Mouse (Mus musculus): ENCODE data around the gene Lgals4.

Lgals4 gene

GRCm38 (mm10) chr7:28808957-28809393, 24.7 kb upstream of the Lgals4 start:
- DNase-seq, result peak; percentile 96

- peak; percentile 62 for DNase-seq
Measured at GRCm38 (mm10) chr7:28809401-28810089, 24.1 kb upstream of the Lgals4 start.

GRCm38 (mm10) chr7:28810107-28811066, 23.3 kb upstream of the Lgals4 start:
- DNase-seq, result peak; percentile 99

GRCm38 (mm10) chr7:28811228-28811627, 22.4 kb upstream of the Lgals4 start:
- DNase-seq, result peak; percentile 88

- DNase-seq, result no peak
Measured at GRCm38 (mm10) chr7:28811640-28812275, 21.9 kb upstream of the Lgals4 start.

GRCm38 (mm10) chr7:28812436-28812835, 21.2 kb upstream of the Lgals4 start:
- DNase-seq, result no peak

GRCm38 (mm10) chr7:28812949-28813348, 20.7 kb upstream of the Lgals4 start:
- no peak for DNase-seq

GRCm38 (mm10) chr7:28814306-28815034, 19.2 kb upstream of the Lgals4 start:
- DNase-seq, result no peak

- DNase-seq, result no peak
Measured at GRCm38 (mm10) chr7:28815230-28815629, 18.4 kb upstream of the Lgals4 start.

GRCm38 (mm10) chr7:28816201-28816600, 17.5 kb upstream of the Lgals4 start:
- no peak for DNase-seq

- no peak for DNase-seq
Measured at GRCm38 (mm10) chr7:28816920-28817319, 16.7 kb upstream of the Lgals4 start.

GRCm38 (mm10) chr7:28817524-28817923, 16.1 kb upstream of the Lgals4 start:
- no peak for DNase-seq

GRCm38 (mm10) chr7:28817957-28818356, 15.7 kb upstream of the Lgals4 start:
- DNase-seq, result no peak

GRCm38 (mm10) chr7:28818436-28818835, 15.2 kb upstream of the Lgals4 start:
- DNase-seq, result no peak

GRCm38 (mm10) chr7:28818861-28819452, 14.7 kb upstream of the Lgals4 start:
- DNase-seq, result no peak

GRCm38 (mm10) chr7:28819571-28819970, 14.1 kb upstream of the Lgals4 start:
- no peak for DNase-seq

- DNase-seq, result no peak
Measured at GRCm38 (mm10) chr7:28820358-28821260, 13.0 kb upstream of the Lgals4 start.

- peak; percentile 65 for DNase-seq
Measured at GRCm38 (mm10) chr7:28821261-28821831, 12.3 kb upstream of the Lgals4 start.

- DNase-seq, result no peak
Measured at GRCm38 (mm10) chr7:28822556-28822955, 11.1 kb upstream of the Lgals4 start.

GRCm38 (mm10) chr7:28822993-28823903, 10.4 kb upstream of the Lgals4 start:
- DNase-seq, result no peak

Data from cerebellum, adult 8-10 months (tissue).